Mouse (Mus musculus) MEL (cell line): ENCODE measurements around the gene Mxd4.

ENCODE experiments used
- CTCF ChIP-seq, 3 experiments: IDR thresholded peaks in 2 of 3; conservative IDR thresholded peaks in 1 of 3; 2 replicates each; pipeline ENCODE4 v1.5.1; 2011 to 2012; ENCODE audit warnings: low read length in 3 of 3, low read depth in 2 of 3, mild to moderate bottlenecking in 2 of 3, improper control_type of control experiment in 1 of 3, inconsistent platforms in 1 of 3, mixed read lengths in 1 of 3, moderate library complexity in 1 of 3; ENCODE audit not compliant: control insufficient read depth in 1 of 3, insufficient read depth in 1 of 3, poor library complexity in 1 of 3, severe bottlenecking in 1 of 3
- GABPA ChIP-seq: IDR thresholded peaks from 2 replicates; pipeline ENCODE4 v1.6.1; 2012; ENCODE audit warnings: low read depth, mild to moderate bottlenecking, inconsistent platforms, low read length, improper control_type of control experiment, moderate library complexity
- GATA1 ChIP-seq: IDR thresholded peaks from 2 replicates; pipeline ENCODE4 v1.6.1; 2011; ENCODE audit warnings: low read depth, low read length, improper control_type of control experiment
- HCFC1 ChIP-seq: IDR thresholded peaks from 2 replicates; pipeline ENCODE4 v1.6.1; 2012; ENCODE audit warnings: low read depth, mild to moderate bottlenecking, inconsistent platforms, low read length, improper control_type of control experiment, moderate library complexity
- MAFK ChIP-seq: IDR thresholded peaks from 2 replicates; pipeline ENCODE4 v1.6.1; 2011; ENCODE audit warnings: low read depth, mild to moderate bottlenecking, low read length, improper control_type of control experiment, borderline replicate concordance
- MAZ ChIP-seq: IDR thresholded peaks from 2 replicates; pipeline ENCODE4 v1.6.1; 2012; ENCODE audit warnings: low read depth, mild to moderate bottlenecking, inconsistent platforms, low read length, improper control_type of control experiment
- POLR2A ChIP-seq, 2 experiments: IDR thresholded peaks; 2 replicates each; pipeline ENCODE4 v1.6.1; 2011 to 2012; ENCODE audit warnings: low read length in 2 of 2, mild to moderate bottlenecking in 2 of 2, control low read depth in 1 of 2, improper control_type of control experiment in 1 of 2, low read depth in 1 of 2, moderate library complexity in 1 of 2; ENCODE audit not compliant: control insufficient read depth in 1 of 2, insufficient read depth in 1 of 2, poor library complexity in 1 of 2
- TAL1 ChIP-seq: IDR thresholded peaks from 2 replicates; pipeline ENCODE4 v1.6.1; 2012; ENCODE audit warnings: mild to moderate bottlenecking, inconsistent platforms, low read length, moderate library complexity, mixed read lengths
- ZNF384 ChIP-seq: IDR thresholded peaks from 2 replicates; pipeline ENCODE4 v1.6.1; 2012; ENCODE audit warnings: low read depth, mild to moderate bottlenecking, inconsistent platforms, low read length, improper control_type of control experiment

DNA sequence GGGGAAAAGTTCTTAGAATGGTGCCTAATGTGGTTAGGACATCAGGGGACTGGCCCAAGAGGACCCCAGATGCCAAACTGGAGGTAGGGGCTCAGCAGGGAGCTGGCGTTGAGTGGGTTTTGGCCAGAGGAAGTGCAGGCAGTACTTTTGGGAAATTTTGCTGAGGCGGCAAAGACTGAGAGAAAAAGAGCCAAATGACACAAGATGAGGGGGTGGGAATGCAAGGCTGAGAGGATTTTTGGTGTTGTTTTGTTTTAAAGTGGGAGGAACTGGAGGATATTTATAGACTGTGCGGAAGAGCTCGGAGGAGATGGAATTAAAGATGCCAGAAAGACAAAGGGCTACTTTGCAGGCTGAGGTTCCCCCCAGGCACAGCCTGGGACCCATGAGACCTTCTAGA lies 16.8 kb downstream of the Mxd4 start:
- TF ChIP-seq CTCF (IDR thresholded peaks at IDR 0.05 in 2 of 3, conservative IDR thresholded peaks at IDR 0.05 in 1 of 3; ENCODE audit: control insufficient read depth in 1 of 3, insufficient read depth in 1 of 3, low read depth in 2 of 3, low read length in 3 of 3, poor library complexity in 1 of 3, severe bottlenecking in 1 of 3) (no peak), GABPA (no peak), POLR2A (IDR thresholded peaks at IDR 0.05; ENCODE audit: control insufficient read depth in 1 of 2, insufficient read depth in 1 of 2, low read depth in 1 of 2, low read length in 2 of 2, poor library complexity in 1 of 2) (no peak), HCFC1 (no peak), ZNF384 (no peak), GATA1 (no peak), TAL1 (no peak), MAFK (peak; percentile 79; the same call in 1 of the 2 replicates), MAZ (no peak)
